Mouse (Mus musculus): Measurements from ENCODE around the gene Galns.
A peak's percentile ranks its signal among the peaks of the same experiment; 100 is the strongest.

The Galns gene

GRCm38 (mm10) chr8:122564363-122565352 is 46.6 kb downstream of the Galns start:
- no peak for DNase-seq

- DNase-seq, result peak; percentile 57
These were observed 50.1 kb downstream of the Galns start for GRCm38 (mm10) chr8:122561199-122561598.

DNA sequence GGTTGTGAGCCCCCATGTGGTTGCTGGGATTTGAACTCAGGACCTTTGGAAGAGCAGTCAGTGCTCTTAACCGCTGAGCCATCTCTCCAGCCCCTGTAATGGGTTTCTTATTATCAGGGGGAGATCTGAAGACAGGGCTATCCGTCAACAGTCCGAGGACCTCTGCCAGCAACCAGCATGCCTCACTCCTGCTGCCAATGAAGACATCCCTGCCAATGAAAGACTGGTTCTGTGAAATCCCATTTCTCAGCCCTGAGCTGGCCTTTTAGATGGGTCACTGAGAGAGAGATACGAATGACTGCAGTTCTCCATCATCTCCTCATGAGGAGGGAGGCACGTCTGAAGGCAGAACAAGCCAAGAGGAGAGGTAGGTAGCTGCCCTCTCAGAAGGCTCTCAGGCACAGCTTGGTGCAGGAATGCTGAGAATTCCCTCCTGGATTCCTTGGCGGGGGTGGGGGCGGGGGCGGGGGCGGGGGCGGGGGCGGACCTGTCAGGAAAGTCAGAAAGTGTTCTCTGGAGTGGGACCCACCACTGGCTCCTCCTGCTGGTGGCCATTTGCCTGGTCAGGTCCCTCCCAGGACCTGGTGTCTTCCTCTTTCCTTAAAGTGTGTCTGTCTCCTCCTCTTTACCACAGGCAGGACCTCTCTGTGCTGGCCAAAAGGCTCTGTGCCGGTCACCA is 52.5 kb downstream of the Galns start:
- DNase-seq, result no peak

- DNase-seq, result peak; percentile 58
These were observed 53.8 kb downstream of the Galns start for GRCm38 (mm10) chr8:122557248-122558038.

GRCm38 (mm10) chr8:122556030-122557009 is 54.9 kb downstream of the Galns start:
- peak; percentile 92 for DNase-seq

- DNase-seq, result no peak
These were observed 56.5 kb downstream of the Galns start for GRCm38 (mm10) chr8:122554786-122555185.

- DNase-seq, result peak; percentile 95
These were observed 59.8 kb downstream of the Galns start, which contains the start of gene Piezo1 for GRCm38 (mm10) chr8:122551265-122552051. Gene Piezo1, minus strand, starts transcription at chr8:122551329.

- DNase-seq, result no peak
These were observed 60.3 kb downstream of the Galns start for GRCm38 (mm10) chr8:122550995-122551264.

DNA sequence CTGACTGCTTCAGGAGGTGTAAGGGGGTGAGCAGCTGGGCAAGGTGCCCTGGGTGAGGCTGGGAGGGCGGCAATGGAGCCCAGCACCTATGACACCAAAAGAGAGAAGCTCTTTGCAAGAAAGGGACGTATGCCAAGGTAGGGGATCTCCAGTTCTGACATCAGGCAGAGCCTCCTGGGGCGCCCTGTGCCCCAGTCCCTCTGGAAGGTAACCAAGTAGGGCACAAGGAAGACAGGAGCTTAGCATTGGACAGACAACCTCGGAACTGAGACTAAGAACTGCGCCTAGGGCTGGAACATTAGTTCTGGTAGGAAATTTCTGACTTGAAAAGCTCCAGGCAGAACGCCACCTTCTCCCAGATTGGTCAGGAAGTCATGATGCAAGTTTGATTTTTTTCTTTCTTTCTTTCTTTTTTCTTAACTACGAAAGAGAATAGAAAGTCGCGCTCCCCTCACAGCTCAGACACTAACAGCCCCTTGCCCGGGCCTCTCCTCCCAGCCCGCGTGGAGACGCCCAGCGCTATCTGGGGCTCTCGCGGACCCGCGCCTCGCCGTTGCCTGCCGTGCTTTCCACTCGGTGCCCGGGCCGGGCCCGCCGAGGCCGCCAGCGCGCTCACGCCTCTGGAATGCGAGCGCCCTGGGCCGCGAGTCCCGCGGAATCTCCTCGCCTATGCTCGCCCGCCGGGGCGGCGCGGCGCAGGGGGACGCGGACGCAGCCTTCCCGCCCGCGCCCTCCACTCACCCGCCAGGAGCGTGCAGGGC is 60.8 kb downstream of the Galns start:
- peak; percentile 57 for DNase-seq

GRCm38 (mm10) chr8:122548891-122549439 is 62.3 kb downstream of the Galns start:
- DNase-seq, result no peak

DNA sequence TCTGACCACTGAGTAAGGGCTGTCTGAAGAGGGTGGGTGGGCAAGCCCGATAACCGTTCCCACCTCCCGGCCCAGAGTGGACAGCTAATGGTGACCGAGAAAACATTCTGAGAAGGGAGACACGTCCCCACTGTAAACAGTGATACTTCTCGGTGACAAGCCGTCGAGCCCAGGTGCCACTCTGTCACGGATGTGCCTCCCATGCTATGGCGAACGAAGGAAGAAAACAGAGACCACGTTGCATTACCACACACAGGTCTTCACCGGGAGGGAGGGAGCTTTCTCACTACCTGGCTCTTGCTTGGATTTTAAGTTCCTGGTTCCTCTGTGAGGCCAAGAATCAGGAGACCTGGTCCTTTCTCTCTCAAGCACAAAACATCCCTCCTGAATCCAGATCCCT is 62.9 kb downstream of the Galns start:
- DNase-seq, result peak; percentile 49

DNA sequence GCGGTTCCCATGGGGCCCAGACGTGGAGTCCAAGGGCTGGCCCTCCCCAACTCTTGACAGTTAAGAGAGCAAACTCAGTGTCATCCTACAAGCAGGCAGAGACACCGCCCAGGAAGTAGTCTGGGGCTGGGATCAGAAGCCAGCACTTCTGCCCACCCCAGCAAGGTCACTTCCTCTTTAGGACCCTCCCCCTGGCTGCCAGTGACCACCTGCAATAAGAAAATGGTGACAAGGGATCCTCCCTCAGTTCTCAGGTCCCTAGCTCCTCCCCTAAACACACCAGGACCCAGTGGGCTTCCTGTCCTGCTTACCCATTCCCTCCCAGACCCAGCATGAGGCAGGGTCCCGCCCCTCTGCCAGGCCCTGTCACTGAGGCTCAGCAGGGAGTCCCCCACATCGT is 63.4 kb downstream of the Galns start:
- peak; percentile 58 for DNase-seq

DNA sequence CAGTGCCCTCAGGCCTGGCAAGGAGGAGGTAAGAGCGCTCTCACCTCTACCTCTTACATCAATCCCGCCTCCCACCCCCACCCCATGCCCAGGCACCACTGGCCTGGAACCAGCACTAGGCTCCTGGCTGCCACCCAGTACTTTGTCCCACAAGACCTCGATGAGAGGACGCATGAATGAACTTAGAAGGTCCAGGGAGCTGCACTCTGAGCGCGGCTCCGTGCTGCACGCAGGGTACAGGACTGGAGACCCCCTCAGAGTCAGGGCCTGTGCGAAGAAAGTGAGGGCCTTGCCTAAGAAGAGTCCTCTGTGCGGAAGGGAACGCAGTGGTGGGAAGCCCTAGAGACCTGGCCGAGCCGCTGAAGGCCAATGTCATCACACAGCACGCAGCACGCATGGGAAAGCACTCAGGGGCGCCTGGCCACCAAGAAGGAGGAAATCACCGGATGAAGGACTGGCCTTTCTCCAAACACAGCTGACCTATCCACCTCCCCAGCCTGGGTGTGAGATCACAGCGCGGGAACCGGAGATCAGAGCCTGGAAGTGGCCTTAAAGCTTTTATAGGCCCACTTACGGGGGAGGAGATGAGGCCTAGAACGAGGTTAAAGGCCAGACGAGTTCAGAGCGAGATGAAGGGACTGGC is 64.3 kb downstream of the Galns start:
- DNase-seq, result no peak

GRCm38 (mm10) chr8:122546066-122546755 is 65.1 kb downstream of the Galns start:
- DNase-seq, result no peak

GRCm38 (mm10) chr8:122544138-122544537 is 67.1 kb downstream of the Galns start:
- DNase-seq, result no peak

DNA sequence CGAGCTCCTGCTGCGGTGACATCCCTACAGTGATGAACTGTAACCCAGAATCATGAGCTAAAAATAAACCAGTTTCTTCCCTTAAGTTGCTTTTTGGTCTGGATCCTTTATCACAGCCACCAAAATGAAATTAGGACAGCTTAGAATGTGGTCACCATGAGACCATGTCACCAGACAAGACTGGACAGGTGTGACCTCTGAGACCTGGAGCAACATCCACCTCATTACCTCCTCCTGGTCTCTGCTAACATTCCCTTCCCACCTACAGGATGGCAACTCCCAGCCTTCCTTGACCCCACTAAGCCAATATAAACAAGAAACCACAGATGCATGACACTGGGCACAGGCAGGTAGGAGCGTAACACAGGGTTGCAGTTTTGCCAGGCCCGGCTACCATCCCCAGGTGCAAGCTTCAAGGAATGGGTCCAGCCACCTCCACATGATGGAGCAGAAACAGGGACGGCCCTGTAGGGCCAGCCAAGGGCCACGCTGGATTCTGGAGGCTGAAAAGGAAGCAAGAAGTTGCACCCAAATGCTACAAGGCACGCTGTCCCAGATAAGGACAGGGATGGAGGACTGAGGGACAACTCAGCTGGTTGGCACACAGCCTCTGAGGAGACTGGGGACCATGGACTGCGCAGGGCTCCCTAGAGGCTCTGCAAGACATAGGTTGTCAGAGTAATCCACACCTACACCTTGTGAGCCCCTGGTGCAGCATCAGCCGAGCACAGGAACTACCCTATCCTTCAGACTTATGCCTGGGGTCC is 72.8 kb downstream of the Galns start:
- no peak for DNase-seq

- DNase-seq, result no peak
These were observed 73.5 kb downstream of the Galns start for GRCm38 (mm10) chr8:122537812-122538211.

- DNase-seq, result no peak
These were observed 74.2 kb downstream of the Galns start for GRCm38 (mm10) chr8:122537033-122537432.

All from thymus, postnatal 14 days (tissue).